Mouse (Mus musculus): ENCODE data around the gene Nuak2.
A peak's percentile ranks its signal among the peaks of the same experiment; 100 is the strongest.

- TF ChIP-seq POLR2A (IDR thresholded peaks at IDR 0.05; ENCODE audit: low read depth, low read length) (0 out of 2 replicates have a peak, but pooled peaks have one; percentile 37), CTCF (IDR thresholded peaks at IDR 0.05; ENCODE audit: extremely low read depth, insufficient read length, insufficient replicate concordance, low read depth, low read length) (no peak)
These were observed 3.3 kb downstream of the Nuak2 start for GRCm38 (mm10) chr1:132319242-132319641.
